Mouse (Mus musculus): ENCODE measurements at regions not wholly inside any gene's neighbourhood (a gene's known extent, or its start where the extent isn't known, plus 50 kb on each side); places are given as distances from the start of the nearest gene placed in this dataset.
"Not testable (repeated sequence)": the region's sequence is repeated elsewhere in the genome, so short reads cannot be mapped to it uniquely, and the experiment has no call there.

DNA sequence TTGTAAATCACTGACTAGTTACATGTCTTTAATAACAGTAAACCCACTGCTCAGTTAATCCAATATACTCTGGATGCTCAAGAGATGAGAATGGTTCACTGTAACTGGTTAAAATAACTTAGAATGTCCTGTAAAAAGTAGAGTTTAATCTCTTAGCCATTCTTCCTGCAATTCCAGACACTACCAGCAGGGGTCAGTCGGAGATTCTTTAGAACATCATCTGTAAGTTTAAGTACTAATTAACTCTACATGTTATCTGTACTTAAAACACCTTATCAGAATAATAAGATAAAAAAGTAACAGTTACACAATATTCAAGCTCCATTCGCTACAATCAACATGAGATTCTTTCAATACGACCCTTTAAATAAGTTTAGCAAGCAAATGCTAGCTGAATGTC lies 58.7 kb upstream of the Olig3 start:
- DNase-seq (ENCODE audit: low spot score), result no peak

DNA sequence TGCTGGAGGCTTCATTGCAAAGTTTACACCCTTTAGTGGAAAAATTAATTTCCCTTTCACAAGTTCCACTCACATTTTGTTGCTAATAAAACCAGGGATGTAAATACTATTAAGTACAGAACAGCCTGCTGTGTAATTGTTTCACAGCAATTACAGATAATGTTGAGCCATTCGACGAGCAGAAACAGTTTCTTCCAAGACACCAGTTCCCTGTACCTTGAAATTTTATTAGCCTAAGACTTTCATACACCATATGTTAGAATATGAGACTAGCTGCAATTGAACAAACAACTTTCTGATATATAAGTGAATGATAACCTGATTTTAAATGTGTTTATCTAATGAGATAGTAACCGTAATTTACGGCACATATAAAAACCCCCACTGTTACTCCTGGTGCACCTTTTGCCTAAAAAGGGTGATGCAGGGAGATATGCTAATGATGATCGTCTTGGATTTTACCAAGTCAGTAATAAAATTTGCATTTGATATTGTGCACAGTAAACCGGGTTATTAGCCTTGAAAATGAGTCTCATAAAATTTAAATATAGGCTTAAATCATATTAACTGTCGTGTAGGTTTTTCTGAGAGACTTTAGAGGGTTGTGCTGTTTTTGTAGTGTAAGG lies 60.8 kb upstream of the Olig3 start:
- no peak for DNase-seq (ENCODE audit: low spot score)

DNA sequence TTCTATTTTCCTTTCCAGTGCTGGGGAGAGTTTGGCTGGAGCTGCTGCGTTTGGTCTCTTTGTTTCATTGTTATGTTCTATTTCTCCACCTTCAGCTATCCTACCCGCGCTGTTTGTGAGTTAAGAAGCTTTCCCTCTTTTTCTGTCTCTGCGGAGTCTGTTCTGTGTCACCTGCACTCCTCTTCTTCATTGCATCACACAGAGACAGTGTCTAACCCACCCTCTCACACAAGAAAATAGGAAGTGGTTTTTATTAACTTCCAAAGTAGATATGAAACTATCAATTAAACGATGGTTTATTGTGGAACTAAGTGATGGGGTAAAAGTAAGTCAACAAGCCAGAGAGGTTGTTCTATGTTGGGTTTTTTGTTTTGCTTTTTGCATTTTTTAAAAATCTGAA lies 64.9 kb upstream of the Olig3 start:
- no peak for DNase-seq (ENCODE audit: low spot score)

DNA sequence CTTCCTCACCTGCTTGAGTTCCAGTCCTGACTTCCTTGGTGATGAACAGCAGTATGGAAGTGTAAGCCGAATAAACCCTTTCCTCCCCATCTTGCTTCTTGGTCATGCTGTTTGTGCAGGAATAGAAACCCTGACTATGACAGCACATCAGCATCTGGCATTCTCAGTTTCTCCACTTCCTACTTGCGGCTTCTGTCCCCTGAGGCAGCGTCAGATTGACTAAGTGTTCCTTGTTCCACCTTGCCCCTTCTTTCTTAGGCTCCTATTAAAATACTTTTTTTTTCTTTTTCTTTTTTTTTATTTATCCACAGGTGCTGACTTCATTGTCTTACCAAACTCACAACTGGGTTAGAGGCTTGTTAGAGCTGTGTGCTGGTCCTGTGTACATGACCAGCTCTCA lies 65.3 kb upstream of the Olig3 start:
- not testable (repeated sequence) for DNase-seq (ENCODE audit: low spot score)

DNA sequence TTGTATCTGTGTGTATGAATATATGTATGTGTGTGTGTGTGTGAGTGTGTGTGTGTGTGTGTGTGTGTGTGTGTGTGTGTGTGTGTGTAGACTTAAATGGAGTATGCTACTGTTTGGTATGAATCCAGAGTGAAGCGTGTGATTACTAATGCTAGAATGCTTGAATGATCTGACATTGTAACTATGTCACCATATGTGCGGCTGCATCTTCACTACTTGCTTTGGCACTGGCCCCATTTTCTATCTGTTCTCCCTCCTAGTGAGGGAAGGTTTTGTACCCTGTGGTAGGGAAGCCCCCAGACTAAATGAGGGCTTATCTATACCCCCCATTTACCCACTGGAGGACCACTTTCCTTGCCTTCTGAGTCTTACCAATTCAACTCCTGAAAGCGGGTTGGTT lies 74.2 kb upstream of the Olig3 start:
- no peak for DNase-seq (ENCODE audit: low spot score)

DNA sequence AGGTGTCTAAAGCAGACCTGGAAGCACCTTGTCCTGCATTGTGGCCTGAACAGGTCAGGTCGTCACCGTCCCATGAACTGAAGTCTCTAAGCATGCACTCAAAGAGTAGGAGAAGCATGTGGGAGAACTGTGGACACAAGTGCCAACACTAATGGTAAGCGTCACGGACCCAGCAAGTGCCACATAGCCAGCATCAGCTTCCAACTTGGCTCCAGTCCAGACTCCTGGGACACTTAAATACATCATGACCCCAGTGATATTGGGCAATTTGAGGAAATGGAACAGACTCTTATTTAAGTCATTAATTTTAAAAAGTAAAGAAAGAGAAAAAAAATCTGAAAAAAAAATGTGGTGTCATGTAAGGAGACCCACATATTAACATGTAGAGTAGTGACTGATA lies 75.3 kb upstream of the Olig3 start:
- DNase-seq (ENCODE audit: low spot score), result no peak

DNA sequence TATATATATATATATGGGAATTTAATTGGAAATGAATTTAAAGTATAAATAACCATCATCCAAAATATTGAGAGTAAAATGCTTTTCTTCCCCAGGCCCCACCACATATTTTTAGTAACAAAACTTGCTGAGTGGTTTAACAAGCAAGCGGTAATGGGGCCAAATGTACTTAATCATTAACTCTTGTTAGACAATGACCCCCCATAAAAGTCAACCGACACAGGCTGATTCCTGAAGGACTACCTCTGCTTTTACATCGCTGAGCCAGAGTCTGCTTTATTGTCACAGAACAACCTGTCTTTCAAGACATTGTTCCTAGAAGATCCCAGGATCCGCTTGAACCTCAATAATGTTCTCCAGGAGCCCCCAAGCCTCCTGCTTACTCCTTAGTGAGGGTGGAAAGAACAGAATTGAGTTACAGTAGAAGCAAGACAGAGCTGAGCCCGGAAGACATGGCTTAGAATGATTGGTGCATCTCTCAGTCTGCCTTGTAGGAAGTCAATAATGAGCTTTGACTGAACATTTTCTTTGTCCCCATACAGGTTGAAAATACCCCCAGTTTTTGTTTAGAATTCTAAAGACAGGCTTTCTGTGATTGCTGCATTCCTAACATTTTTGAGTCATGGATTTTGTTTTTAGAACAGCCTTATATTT lies 78.0 kb upstream of the Olig3 start:
- no peak for DNase-seq (ENCODE audit: low spot score)

DNA sequence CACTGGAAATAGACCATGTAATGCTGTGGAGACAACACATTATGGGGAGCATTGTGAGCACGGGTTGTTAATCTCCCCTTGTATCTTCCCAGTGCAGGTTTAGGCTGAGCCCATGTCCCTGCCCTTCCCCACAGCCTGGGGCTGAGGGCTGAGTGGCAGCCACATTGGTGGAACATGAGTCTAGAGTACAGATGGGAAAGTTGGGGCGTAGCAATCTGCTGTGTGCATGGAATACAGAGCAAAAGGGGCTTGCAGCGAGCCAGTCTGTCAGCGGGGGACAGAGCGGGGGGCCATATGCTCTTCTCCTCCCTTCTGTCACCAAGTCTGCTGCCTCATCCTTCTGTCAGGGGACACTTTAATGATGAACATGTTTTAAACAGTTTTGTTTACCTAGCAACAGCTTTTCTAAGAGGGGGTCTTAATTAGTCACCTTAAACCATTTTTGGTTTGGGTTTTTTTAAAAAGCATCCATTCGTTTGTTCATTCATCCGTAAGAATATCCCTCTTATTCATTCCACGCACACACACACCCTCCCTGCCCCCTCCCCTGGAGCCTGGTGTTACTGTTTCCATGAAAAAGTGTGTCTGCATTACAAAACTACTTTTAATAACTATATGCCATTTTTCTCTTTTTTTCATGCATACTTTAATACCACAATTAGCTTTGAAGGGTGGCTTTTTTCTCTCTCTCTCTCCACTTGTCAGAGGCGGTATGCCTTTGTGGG lies 79.1 kb upstream of the Olig3 start:
- DNase-seq (ENCODE audit: low spot score), result no peak

DNA sequence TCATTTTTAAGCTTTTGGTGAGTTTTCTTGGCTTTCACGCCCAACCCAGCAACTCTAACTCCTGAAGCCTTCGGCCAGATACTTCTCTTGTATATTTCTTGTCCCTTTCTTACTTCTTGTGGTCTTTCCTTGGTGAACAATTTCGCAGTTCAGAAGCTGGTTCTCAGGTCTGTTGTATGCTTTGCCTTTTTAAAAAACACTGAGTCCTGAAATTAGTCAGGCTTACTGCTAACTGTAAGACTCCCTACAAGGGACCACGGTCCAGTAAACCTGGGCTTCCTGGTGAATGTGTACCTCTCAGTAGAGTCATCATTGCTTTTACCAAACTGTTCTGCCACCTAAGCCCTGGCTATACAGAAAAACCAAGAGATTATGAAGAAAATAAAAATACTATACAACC lies 81.3 kb upstream of the Olig3 start:
- no peak for DNase-seq (ENCODE audit: low spot score)

DNA sequence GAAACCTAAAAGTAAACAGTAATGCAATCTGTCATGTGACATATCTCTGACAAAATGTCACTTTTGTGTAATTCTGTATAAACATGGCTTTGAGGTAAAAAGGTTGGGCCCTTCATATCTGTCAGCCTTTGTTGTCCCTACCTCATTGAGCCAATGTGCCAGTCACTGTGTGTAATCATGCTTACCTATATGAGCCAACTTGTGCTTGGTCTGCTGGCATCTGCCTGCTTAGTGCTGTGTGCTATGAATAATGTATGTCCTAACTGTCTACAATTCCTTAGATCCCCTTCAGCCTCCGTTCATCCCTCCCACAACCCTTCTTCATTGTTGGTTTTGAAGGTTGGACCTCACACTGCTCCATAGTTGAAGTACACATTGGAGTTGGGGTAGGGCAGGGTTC lies 86.9 kb upstream of the Olig3 start:
- no peak for DNase-seq (ENCODE audit: low spot score)

DNA sequence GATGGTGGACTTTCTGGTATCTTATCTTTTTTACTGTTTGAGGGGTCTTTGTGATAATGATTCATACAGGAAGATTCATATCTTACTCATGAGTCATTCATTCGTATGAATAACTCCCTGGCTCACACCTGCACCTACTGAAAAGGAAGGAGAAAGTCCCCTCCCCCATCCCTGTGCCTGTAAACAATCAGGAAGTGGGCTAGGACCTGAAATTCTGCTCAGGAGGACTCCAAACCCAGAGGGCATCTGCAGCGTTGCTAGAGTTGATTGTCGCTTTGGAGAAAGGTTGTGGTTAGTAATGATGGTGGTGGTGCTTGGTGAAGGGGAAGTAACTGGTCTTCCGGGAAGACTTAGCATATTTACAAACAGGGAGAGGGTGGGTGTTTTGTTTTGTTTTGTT lies 88.3 kb upstream of the Olig3 start:
- DNase-seq (ENCODE audit: low spot score), result no peak

DNA sequence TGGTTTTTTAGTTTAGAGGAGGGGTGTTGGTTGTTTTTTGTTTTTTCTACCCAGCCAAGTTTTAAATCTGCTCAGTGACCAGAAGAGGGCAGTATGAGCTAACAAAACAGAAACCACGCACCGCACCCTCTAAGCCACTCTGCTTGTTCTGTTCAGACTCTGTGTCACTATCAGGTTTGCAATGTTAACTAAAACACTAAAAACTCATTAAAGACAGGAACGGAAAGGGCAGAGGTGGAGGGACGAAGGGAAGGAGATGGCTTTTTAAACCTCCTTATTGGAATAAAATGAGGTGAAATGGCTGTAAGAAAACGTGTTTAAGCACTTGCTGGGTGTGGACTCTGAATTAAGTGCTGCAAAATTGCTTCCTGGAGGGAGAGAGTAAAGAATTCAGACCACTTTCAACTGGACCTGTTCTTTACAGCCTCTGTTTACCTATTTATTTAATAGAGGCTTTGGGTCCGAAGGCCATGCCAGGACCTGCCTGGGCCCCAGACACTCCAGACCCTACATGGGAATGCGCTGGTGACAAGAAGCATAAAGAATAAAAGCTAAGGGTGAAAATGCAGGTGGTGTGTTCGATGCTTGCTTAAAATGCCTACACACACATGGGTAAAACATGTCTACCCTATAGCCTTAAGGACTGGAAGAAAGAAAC lies 116.1 kb upstream of the Olig3 start:
- peak; percentile 10 for DNase-seq (ENCODE audit: low spot score)

DNA sequence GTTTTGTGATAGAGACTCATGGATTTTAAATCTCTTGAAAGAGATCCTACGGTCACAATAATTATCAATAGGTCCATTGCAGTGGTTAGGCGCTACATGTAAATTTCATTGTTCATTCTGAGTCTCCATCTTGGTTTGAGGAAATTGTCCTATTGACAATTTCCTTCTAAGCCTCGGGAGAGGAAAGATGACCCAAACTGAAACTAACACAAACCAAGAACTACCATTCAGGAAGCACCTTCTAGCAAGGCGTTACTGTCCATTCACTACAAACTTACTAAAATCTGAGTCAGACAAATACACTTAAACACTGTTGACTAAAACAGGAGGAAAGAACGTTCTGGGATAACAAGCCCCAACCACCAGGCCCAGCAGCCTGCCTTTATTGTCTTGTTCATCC lies 140.1 kb upstream of the Olig3 start:
- no peak for DNase-seq (ENCODE audit: low spot score)

DNA sequence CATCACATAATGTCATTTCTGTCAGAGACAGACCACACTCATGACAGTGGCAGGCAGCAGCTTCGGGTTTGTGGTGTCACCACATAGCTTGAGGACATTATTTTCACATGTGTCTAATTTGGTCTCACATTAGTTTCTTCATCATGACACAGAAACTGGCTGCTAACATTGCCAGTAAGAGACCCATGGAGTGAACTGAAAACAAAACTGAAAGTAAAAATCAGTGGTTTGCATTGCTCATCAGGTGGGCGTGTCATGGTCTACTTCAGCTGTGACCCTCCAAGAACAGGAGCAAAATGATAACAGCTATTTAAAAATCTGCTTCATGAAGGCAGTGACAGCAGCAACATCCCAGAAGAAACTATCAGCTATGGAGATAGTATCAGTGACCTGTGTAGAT lies 146.6 kb upstream of the Olig3 start:
- no peak for DNase-seq (ENCODE audit: low spot score)

DNA sequence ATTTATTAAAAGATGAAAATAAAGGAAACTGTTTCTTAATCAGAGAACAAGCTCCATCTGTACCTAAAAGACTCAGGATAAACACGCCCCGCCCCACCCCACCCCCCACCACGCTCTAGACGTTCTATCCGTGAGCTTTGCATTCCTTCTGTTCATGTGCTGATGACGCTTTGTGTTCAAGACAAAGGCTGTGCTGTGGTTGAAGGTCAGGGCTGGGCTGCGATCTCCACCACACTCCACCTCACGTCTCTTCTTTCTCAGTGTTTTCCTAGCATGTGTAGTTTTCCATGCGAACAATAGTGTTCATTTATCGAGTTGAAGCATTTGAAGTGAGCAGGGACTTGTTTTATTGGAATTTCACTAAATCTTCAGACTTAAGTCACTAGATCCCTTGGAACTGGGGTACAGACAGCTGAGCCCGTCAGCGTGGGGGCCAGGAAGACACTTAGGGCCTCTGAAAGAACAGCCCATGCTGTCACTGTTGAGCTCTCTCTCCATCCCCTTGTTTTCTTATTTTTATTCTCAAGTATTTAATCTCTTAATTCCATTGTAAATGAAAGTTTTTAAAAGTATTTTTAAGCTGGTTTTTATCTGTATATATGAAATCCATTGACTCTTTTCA lies 148.1 kb upstream of the Olig3 start:
- DNase-seq (ENCODE audit: low spot score), result no peak

DNA sequence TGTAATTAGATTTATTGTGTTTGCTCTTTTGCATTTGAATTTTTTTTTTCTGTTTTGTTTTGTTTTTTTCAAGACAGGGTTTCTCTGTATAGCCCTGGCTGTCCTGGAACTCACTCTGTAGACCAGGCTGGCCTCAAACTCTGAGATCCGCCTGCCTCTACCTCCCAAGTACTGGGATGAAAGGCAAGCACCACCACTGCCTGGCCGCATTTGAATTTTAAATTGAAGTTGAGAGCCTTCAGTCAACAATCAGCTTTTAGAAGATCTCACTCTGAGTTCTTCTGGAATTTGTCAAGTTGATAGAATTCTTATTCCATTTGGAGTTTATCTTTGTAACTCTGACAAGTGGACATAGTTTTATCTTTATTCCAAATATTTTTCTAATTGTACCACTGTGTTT lies 148.8 kb upstream of the Olig3 start:
- no peak for DNase-seq (ENCODE audit: low spot score)

DNA sequence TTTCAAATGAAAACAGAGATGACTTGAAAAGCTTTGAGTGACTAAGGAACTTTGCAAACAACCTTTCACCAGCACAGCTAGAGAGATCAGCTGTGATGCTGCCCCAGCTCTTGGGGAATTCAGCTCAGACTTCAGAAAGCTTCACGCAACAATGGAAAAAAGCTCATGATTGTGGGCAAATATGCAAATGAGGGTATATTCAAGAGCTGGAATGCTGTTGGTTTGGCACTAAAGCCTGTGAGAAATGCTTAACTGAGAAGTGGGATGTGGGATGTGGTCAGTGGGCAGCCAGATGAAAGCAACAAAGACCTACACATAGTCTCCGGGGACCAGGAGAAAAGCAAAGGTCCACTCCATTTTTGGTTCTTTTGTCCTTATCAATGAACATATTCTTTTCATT lies 156.0 kb upstream of the Olig3 start:
- DNase-seq (ENCODE audit: low spot score), result no peak

DNA sequence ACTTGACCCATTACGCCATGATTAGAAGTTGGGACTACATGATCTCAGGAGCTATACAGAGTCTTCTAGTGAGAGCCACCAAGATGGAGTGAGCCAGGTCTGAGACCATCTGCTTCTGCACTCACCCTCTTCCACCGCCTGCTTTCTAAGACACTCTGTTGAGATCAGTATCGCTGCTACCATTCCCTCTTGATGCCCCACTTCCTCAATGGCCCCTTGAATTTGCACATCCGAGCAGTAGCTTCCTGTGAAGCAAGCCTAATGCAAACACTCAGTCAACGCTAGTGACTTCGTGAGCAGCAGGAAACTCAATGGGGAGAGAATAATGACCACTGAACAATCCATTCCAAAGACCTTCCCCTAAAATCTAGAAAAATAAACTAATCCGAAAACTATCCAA lies 160.7 kb upstream of the Olig3 start:
- DNase-seq (ENCODE audit: low spot score), result no peak

DNA sequence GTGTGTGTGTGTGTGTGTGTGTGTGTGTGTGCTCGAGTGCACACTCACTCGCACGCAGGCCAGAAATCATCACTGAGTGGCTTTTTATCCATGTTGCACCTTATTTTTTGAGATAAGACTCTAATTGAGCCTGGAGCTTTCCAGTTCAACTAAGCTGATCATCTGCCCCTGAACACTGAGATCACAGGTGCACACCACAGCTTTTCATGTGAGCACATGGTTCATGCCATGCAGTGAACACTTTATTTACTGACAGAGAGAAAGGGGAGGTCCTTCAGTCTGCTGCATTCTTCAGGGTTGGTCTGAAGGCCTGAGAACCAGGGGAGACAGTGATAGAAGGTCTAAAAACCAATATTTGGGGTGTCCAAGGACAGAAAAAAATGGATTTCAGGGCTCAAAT lies 161.7 kb upstream of the Olig3 start:
- DNase-seq (ENCODE audit: low spot score), result no peak

DNA sequence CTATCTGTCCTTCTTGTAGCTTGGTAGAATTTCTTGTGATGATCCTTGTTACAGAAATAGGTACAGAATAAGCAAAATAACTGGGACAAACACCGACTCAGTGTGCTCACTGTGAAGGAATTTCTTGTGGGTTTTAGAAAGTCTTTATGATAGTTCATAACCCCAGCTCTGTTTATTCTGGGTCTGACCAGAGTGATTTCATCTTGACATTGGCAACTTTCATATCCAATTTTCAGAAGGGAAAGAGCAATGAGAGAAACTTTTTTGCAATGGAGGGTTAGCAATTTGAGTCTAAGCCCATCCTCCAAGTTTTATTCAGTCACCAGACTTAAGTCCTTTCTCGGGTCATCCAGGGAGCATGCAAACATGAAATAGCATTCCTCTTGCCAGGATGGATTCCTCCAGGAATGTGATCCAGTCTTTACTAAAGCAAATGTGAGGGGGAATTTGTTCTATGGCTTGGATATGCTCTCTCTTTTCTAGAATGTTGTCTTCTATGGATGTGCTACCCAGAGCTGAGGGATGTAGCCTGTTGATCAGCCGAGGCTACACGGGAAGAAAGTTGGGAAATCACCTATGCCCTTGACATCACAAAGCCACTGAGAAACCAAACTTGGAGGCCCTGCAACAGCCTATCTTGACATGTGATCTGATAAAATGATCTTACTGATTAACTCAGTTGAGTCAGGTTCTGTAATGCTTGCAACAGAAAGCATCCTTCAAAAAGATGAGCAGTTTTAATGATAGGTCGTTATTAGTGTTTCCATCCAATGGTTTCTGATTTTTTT lies 163.2 kb upstream of the Olig3 start:
- no peak for DNase-seq (ENCODE audit: low spot score)

DNA sequence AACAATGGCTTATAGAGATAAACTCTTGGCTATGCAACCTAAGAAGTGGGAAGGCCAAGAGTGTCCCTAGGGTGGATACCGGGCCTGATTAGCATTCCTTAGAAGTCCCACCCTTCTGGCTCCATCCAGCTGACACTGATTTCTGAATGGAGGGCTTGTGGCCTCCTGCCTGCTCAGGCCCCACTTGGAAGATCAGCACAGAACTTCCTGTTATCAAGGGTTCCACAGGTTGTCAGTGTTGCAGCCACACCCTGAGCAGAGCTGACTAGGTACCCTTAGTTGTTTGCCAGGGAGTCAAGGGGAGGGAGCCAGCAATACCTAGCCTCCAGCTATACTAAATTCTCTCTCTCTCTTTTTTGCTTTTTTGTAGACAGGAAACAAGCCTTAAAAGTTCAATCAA lies 164.1 kb upstream of the Olig3 start:
- DNase-seq (ENCODE audit: low spot score), result no peak
